Mouse (Mus musculus): ENCODE results near the gene Adgrl2.

- TF ChIP-seq CTCF (IDR thresholded peaks at IDR 0.05; ENCODE audit: extremely low read depth, insufficient read depth, insufficient read length, insufficient replicate concordance) = no peak
- TF ChIP-seq POLR2A (IDR thresholded peaks at IDR 0.05; ENCODE audit: low read depth, low read length) = no peak
These were observed 50.9 kb downstream of the Adgrl2 start for GRCm38 (mm10) chr3:148939457-148939856.

Measured in spleen, adult 2 months (tissue).